Mouse (Mus musculus) bone marrow macrophage, adult 2 months (primary cell): ENCODE data around the gene Golm1.

ENCODE experiments used
- CTCF ChIP-seq: IDR thresholded peaks from 2 replicates; pipeline ENCODE4 v1.5.1; 2012; ENCODE audit warnings: low read depth, mild to moderate bottlenecking, low read length, moderate library complexity
- POLR2A ChIP-seq: IDR thresholded peaks from 2 replicates; pipeline ENCODE4 v1.6.1; 2012; ENCODE audit warnings: mild to moderate bottlenecking, low read depth, low read length, borderline replicate concordance

GRCm38 (mm10) chr13:59703514-59703913 lies 27.9 kb upstream of the Golm1 start:
- TF ChIP-seq CTCF = no peak
- no peak for TF ChIP-seq POLR2A
